Mouse (Mus musculus): ENCODE measurements around the gene Ino80e. TPM values are rescaled to one million over a fixed set of nuclear protein-coding genes. Genes with fewer than 3 reads are reported as not detected.

Ino80e gene
- polyA plus RNA-seq, 2 experiments from 2014 or later = 54.8 to 82.2 TPM

- no peak for ATAC-seq
Observed at GRCm38 (mm10) chr7:126808703-126809455, 53.3 kb downstream of the Ino80e start.

DNA sequence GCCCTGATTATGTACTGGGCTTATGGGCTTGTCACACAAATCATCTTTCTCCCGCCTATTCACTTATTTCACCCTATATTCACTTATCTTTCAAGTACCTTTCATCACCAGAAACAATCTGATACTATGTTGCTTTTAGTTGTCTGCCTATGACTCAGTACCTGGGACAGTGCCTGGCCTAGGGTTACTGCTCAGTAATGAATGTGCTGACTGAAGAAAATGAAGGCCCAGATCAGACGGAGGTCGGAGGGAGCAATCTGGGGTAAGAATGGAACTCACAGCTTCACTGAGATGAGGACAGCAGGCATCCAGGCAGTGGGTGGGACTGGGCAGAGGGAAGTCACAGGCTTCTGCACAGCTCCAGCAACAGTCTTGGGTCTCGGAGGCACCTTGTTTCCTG lies 54.8 kb downstream of the Ino80e start:
- no peak for ATAC-seq

- ATAC-seq = no peak
Observed at GRCm38 (mm10) chr7:126806956-126807355, 55.2 kb downstream of the Ino80e start.

DNA sequence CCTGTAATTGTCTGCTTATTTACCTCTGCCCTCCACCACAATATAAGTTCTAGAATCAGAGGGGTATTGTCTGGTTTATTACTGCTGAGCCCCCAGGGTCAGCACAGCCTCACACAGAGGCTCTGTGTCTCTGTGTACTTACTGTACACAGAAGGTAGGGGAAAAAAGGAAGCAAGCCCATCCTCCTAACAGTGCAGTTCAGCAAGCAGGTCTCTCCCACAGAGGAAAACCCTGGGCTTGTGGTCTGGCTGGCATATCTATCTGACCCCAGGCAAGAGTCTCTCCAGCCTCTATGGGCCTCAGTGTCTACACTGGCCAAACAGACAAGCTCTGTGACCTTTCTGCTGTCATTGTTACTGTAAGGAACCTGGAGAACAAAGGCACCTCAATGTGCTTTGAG lies 58.4 kb downstream of the Ino80e start:
- no peak for ATAC-seq

GRCm38 (mm10) chr7:126803181-126803580 lies 59.0 kb downstream of the Ino80e start:
- ATAC-seq = no peak

GRCm38 (mm10) chr7:126802134-126802889 lies 59.9 kb downstream of the Ino80e start:
- no peak for ATAC-seq

DNA sequence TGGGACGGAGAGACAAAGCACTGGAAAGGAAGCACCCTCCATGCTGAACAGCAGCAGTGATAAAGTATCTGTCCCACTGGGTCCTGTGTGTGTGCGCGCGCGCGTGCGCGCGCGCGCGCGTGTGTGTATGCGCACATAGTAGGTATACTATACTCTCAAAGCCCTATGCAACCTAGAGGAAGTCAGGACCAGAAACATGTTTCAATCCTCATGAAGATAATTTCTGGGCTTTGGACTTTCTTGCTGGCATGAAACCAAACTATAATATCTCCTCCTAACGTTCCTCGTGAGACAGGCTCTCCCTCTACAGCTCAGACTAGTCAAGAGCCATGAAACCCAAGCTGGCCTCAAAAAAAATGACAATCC lies 61.1 kb downstream of the Ino80e start:
- ATAC-seq = no peak

Other genes starting within 250 kb of the Ino80e start
- gene Nupr1, start 231.5 kb downstream of the Ino80e start, polyA plus RNA-seq (2017; shearing (Covaris generic)) = under 1 TPM in 1 of 2 experiments, not detected in 1; 0.54 TPM
- gene Sgf29, start 213.1 kb downstream of the Ino80e start, polyA plus RNA-seq (2017; shearing (Covaris generic)) = 100 to 1,000 TPM in 1 of 2 experiments, 10 to 100 TPM in 1; 73.9 to 103 TPM
- gene Sult1a1, start 185.9 kb downstream of the Ino80e start, polyA plus RNA-seq (2017; shearing (Covaris generic)) = under 1 TPM in 1 of 2 experiments, not detected in 1; 0.42 TPM
- 100 to 1,000 TPM in 1 of 2 experiments, 10 to 100 TPM in 1; 90.0 to 201 TPM for gene Bola2, start 167.0 kb downstream of the Ino80e start, polyA plus RNA-seq (2017; shearing (Covaris generic))
- gene Slx1b, start 166.6 kb downstream of the Ino80e start, polyA plus RNA-seq (2017; shearing (Covaris generic)) = 10 to 100 TPM in 1 of 2 experiments, 1 to 10 TPM in 1; 9.7 to 10.0 TPM
- 1,000 to 10,000 TPM; 2,153 to 2,681 TPM for gene Coro1a, start 154.6 kb downstream of the Ino80e start, polyA plus RNA-seq (2017; shearing (Covaris generic))
- 10 to 100 TPM; 12.7 to 22.3 TPM for gene Mapk3, start 102.8 kb downstream of the Ino80e start, polyA plus RNA-seq (2017; shearing (Covaris generic))
- gene Gdpd3, start 96.0 kb downstream of the Ino80e start, polyA plus RNA-seq (2017; shearing (Covaris generic)) = 100 to 1,000 TPM; 144 to 253 TPM
- 100 to 1,000 TPM; 101 to 105 TPM for gene Ypel3, start 85.4 kb downstream of the Ino80e start, polyA plus RNA-seq (2017; shearing (Covaris generic))
- gene Tbx6, start 80.9 kb downstream of the Ino80e start, polyA plus RNA-seq (2017; shearing (Covaris generic)) = 1 to 10 TPM; 2.7 to 2.8 TPM
- gene Ppp4c, start 69.9 kb downstream of the Ino80e start, polyA plus RNA-seq (2017; shearing (Covaris generic)) = 100 to 1,000 TPM; 133 to 149 TPM
- not detected for gene Fam57b, start 64.7 kb downstream of the Ino80e start, polyA plus RNA-seq (2017; shearing (Covaris generic))
- gene 4930451I11Rik, start 30.7 kb downstream of the Ino80e start, polyA plus RNA-seq (2017; shearing (Covaris generic)) = not detected
- not detected for gene Doc2a, start 15.0 kb downstream of the Ino80e start, polyA plus RNA-seq (2017; shearing (Covaris generic))
- gene Hirip3, start 405 bp downstream of the Ino80e start, polyA plus RNA-seq (2017; shearing (Covaris generic)) = 10 to 100 TPM; 10.5 to 18.4 TPM
- gene Taok2, start 22.3 kb upstream of the Ino80e start, polyA plus RNA-seq (2017; shearing (Covaris generic)) = 10 to 100 TPM; 16.8 to 19.5 TPM
- gene Tmem219, start 60.5 kb upstream of the Ino80e start, polyA plus RNA-seq (2017; shearing (Covaris generic)) = 10 to 100 TPM; 43.7 to 56.1 TPM
- gene Kctd13, start 66.5 kb upstream of the Ino80e start, polyA plus RNA-seq (2017; shearing (Covaris generic)) = 1 to 10 TPM; 7.7 to 8.4 TPM
- under 1 TPM in 1 of 2 experiments, not detected in 1; 0.46 TPM for gene Asphd1, start 87.2 kb upstream of the Ino80e start, polyA plus RNA-seq (2017; shearing (Covaris generic))
- under 1 TPM; 0.17 to 0.58 TPM for gene Sez6l2, start 88.2 kb upstream of the Ino80e start, polyA plus RNA-seq (2017; shearing (Covaris generic))
- gene Cdipt, start 113.5 kb upstream of the Ino80e start, polyA plus RNA-seq (2017; shearing (Covaris generic)) = 100 to 1,000 TPM; 119 to 136 TPM
- 1 to 10 TPM in 1 of 2 experiments, under 1 TPM in 1; 0.37 to 1.5 TPM for gene Cdiptos, start 113.7 kb upstream of the Ino80e start, polyA plus RNA-seq (2017; shearing (Covaris generic))
- 10 to 100 TPM; 12.5 to 18.3 TPM for gene Mvp, start 152.2 kb upstream of the Ino80e start, polyA plus RNA-seq (2017; shearing (Covaris generic))
- gene Pagr1b, start 154.1 kb upstream of the Ino80e start, polyA plus RNA-seq (2017; shearing (Covaris generic)) = not detected
- 10 to 100 TPM; 39.6 to 56.7 TPM for gene Pagr1a, start 155.0 kb upstream of the Ino80e start, polyA plus RNA-seq (2017; shearing (Covaris generic))
- gene Gm42742, start 158.7 kb upstream of the Ino80e start, polyA plus RNA-seq (2017; shearing (Covaris generic)) = 10 to 100 TPM; 26.4 to 31.8 TPM
- gene Prrt2, start 158.8 kb upstream of the Ino80e start, polyA plus RNA-seq (2017; shearing (Covaris generic)) = 1 to 10 TPM in 1 of 2 experiments, not detected in 1; 2.1 TPM
- gene Maz, start 164.7 kb upstream of the Ino80e start, polyA plus RNA-seq (2017; shearing (Covaris generic)) = 10 to 100 TPM; 19.0 to 19.1 TPM
- 10 to 100 TPM; 38.7 to 48.2 TPM for gene Kif22, start 180.1 kb upstream of the Ino80e start, polyA plus RNA-seq (2017; shearing (Covaris generic))
- gene Zg16, start 225.0 kb upstream of the Ino80e start, polyA plus RNA-seq (2017; shearing (Covaris generic)) = not detected
- 100 to 1,000 TPM; 258 to 336 TPM for gene AI467606, start 229.0 kb upstream of the Ino80e start, polyA plus RNA-seq (2017; shearing (Covaris generic))